15 mouse cellular contexts compared by ENCODE assay signal in genomic region chr15:77809434-77809833, GRCm38 (mm10). TPM values are rescaled to one million over a fixed set of nuclear protein-coding genes. Genes with fewer than 3 reads are reported as not detected.
"Had no signal": no experiment of that assay in that cellular context is flagged by ENCODE, and none has a peak within 500 bp of the region (broad histone marks: within the 10 kb centered on the region; RNA-seq: fewer than 3 reads in every experiment).

No protein-coding gene starts in this region.

- H3K4me2 ChIP-seq: liver, embryonic 11.5 days; liver, embryonic 15.5 days; midbrain, embryonic 12.5 days; neural tube, embryonic 13.5 days had no signal

- H3K4me3 ChIP-seq: left cerebral cortex, adult 2 months; limb, embryonic 10.5 days; liver, embryonic 15.5 days; midbrain, embryonic 12.5 days; neural tube, embryonic 13.5 days had no signal

- H3K9ac ChIP-seq: liver, embryonic 15.5 days; midbrain, embryonic 12.5 days; neural tube, embryonic 13.5 days had no signal

- DNase-seq: kidney, postnatal 25 days; lung, adult 2 months; lung, postnatal 36 days; retina, postnatal 1 day; right cerebral cortex, postnatal 4 days; spleen, adult 18-20 months; thymus, postnatal 36 days had no signal

- H3K9me3 ChIP-seq: limb, embryonic 10.5 days; liver, embryonic 15.5 days; midbrain, embryonic 12.5 days; neural tube, embryonic 13.5 days had no signal

- H3K27me3 ChIP-seq: liver, embryonic 15.5 days; midbrain, embryonic 12.5 days; neural tube, embryonic 13.5 days had no signal

- H3K27ac ChIP-seq: left cerebral cortex, adult 2 months; liver, embryonic 15.5 days had no signal

- ATAC-seq: lung, postnatal 0 days had no signal

RNA-seq across cellular contexts. Expression of gene Apol8, which starts 52.6 kb away (rescaled TPM):
- polyA plus RNA-seq: lung, adult 2 months; neural tube, embryonic 13.5 days; thymus, postnatal 0 days had no signal
